In genomic region chr1:22071405-22072117, GRCm38 (mm10) we compare ENCODE assay signal across 15 mouse cellular contexts.
"Had no signal": no experiment of that assay in that cellular context is flagged by ENCODE, and none has a peak within 500 bp of the region (broad histone marks: within the 10 kb centered on the region; RNA-seq: fewer than 3 reads in every experiment).

No protein-coding gene starts in this region.

- DNase-seq: kidney, postnatal 4 days; lung, postnatal 10 days; lung, postnatal 4 days; retina, postnatal 1 day; right cerebral cortex, postnatal 4 days; spleen, adult 18-20 months; thymus, adult 18-20 months; thymus, postnatal 14 days had no signal

- ATAC-seq: liver, embryonic 12.5 days; midbrain, embryonic 15.5 days had no signal

- H3K27ac ChIP-seq: kidney, postnatal 0 days; layer of hippocampus, adult 2 months; limb, embryonic 15.5 days; liver, embryonic 12.5 days; midbrain, embryonic 10.5 days; midbrain, embryonic 15.5 days had no signal

- H3K4me3 ChIP-seq: layer of hippocampus, adult 2 months; limb, embryonic 15.5 days; liver, embryonic 12.5 days; midbrain, embryonic 10.5 days; midbrain, embryonic 15.5 days had no signal

- H3K36me3 ChIP-seq: limb, embryonic 15.5 days; liver, embryonic 12.5 days; midbrain, embryonic 10.5 days; midbrain, embryonic 15.5 days had no signal

- H3K4me2 ChIP-seq: limb, embryonic 15.5 days; liver, embryonic 12.5 days; lung, embryonic 14.5 days; midbrain, embryonic 15.5 days had no signal

- H3K9me3 ChIP-seq: limb, embryonic 15.5 days; liver, embryonic 12.5 days; midbrain, embryonic 10.5 days; midbrain, embryonic 15.5 days had no signal

- H3K27me3 ChIP-seq: limb, embryonic 15.5 days; liver, embryonic 12.5 days; midbrain, embryonic 15.5 days had no signal

- H3K4me1 ChIP-seq: limb, embryonic 15.5 days; liver, embryonic 12.5 days; midbrain, embryonic 15.5 days had no signal

- H3K9ac ChIP-seq: limb, embryonic 15.5 days; liver, embryonic 12.5 days; lung, embryonic 14.5 days; midbrain, embryonic 15.5 days had no signal
